Mouse (Mus musculus): ENCODE data around the gene Uhmk1. TPM values are rescaled to one million over a fixed set of nuclear protein-coding genes. Genes with fewer than 3 reads are reported as not detected.

Uhmk1 gene
- polyA plus RNA-seq, 1 experiment = 16.0 TPM

GRCm38 (mm10) chr1:170215590-170215989 lies 393 bp upstream of the Uhmk1 start:
- H3K4me3 ChIP-seq (replicated peaks; ENCODE audit: control insufficient read depth, low read depth, low read length) = peak overlapping the region; percentile 84
- 75% methylated on average over 3 of the region's 3 CpGs for WGBS
- TF ChIP-seq CTCF (IDR thresholded peaks at IDR 0.05; ENCODE audit: control insufficient read depth, insufficient read depth, low read length) (no peak), POLR2A (IDR thresholded peaks at IDR 0.05; ENCODE audit: borderline replicate concordance, control insufficient read depth, low read depth, low read length) (no peak)
- no peak overlapping the region for H3K27ac ChIP-seq (ENCODE audit: control insufficient read depth, insufficient read depth, low read depth, low read length, poor library complexity)
- H3K4me1 ChIP-seq (ENCODE audit: control insufficient read depth, insufficient read depth, low read length) = no peaks in the 10 kb centered on the region; the same call in 1 of the 2 replicates

- Histone ChIP-seq H3K4me3 (replicated peaks; ENCODE audit: control insufficient read depth, low read depth, low read length) (peak overlapping the region; percentile 84), H3K4me1 (ENCODE audit: control insufficient read depth, insufficient read depth, low read length) (no peaks in the 10 kb centered on the region; the same call in 1 of the 2 replicates), H3K27ac (ENCODE audit: control insufficient read depth, insufficient read depth, low read depth, low read length, poor library complexity) (no peak overlapping the region)
- TF ChIP-seq CTCF (IDR thresholded peaks at IDR 0.05; ENCODE audit: control insufficient read depth, insufficient read depth, low read length) (no peak), POLR2A (IDR thresholded peaks at IDR 0.05; ENCODE audit: borderline replicate concordance, control insufficient read depth, low read depth, low read length) (no peak)
- 17% methylated on average over 7 of the region's 7 CpGs for WGBS
These were observed 827 bp downstream of the Uhmk1 start for GRCm38 (mm10) chr1:170214383-170214756.

DNA sequence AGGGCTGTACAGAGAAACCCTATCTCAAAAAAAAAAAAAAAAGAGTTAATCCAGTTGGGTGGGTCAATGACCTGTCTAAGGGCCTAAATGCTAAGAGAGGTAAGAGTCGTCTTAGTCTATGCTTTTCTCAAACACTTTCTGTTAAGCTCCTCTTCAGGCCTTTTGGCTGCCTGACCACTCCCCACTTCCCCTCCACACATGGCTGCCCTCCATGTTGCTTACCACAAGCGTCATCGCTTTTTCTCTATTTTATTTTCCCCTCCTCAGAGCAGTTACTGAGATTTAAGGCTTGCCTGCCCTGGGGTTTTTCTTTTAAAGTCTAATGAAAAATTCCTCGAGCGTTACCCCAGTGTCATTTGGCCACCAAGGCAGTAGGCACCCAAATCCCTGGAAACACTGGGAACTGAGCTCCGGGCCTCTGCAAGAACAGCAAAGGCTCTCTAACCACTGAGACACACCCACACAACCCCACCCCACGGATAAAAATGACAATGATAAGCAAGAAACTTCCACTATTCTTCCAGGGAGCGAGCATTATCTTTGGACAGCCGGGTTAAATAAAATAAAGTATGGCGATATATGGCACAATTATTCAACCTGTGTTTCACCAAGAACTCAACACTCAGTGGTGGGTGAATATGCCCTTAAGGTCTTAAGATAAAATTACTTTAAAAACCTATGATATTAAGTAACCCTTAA lies 1.9 kb downstream of the Uhmk1 start:
- TF ChIP-seq CTCF (IDR thresholded peaks at IDR 0.05; ENCODE audit: control insufficient read depth, insufficient read depth, low read length) = no peak
- H3K4me1 ChIP-seq (ENCODE audit: control insufficient read depth, insufficient read depth, low read length) = no peaks in the 10 kb centered on the region; the same call in 1 of the 2 replicates
- H3K27ac ChIP-seq (ENCODE audit: control insufficient read depth, insufficient read depth, low read depth, low read length, poor library complexity) = no peak overlapping the region
- 61% methylated on average over 10 of the region's 10 CpGs for WGBS
- no peak overlapping the region for H3K4me3 ChIP-seq (replicated peaks; ENCODE audit: control insufficient read depth, low read depth, low read length)

DNA sequence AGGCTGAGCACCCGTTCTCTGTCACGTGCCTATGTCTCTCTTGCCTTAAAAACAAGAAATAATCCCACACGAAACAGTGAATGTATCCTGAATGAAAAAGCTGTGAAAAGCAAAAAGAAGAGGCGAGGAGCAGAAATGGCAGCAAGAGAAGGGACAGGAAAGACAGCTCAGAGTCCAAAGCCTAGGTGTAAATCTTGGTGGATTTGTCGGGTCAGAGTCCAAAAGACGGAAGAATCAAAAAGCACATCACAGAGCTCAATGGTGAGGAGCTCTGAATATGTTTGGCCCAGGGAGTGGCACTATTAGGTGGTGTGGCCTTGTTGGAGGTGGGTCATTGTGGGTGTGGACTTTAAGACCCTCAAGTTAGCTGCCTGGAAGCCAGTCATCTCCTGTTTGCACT lies 8.8 kb downstream of the Uhmk1 start:
- TF ChIP-seq CTCF (IDR thresholded peaks at IDR 0.05; ENCODE audit: control insufficient read depth, insufficient read depth, low read length) (no peak), POLR2A (IDR thresholded peaks at IDR 0.05; ENCODE audit: borderline replicate concordance, control insufficient read depth, low read depth, low read length) (no peak)
- Histone ChIP-seq H3K4me3 (replicated peaks; ENCODE audit: control insufficient read depth, low read depth, low read length) (no peak overlapping the region), H3K27ac (ENCODE audit: control insufficient read depth, insufficient read depth, low read depth, low read length, poor library complexity) (no peak overlapping the region), H3K4me1 (ENCODE audit: control insufficient read depth, insufficient read depth, low read length) (no peaks in the 10 kb centered on the region)
- WGBS = 92% methylated on average over 6 of the region's 6 CpGs

- no peaks in the 10 kb centered on the region for H3K4me1 ChIP-seq (ENCODE audit: control insufficient read depth, insufficient read depth, low read length)
- no peak overlapping the region for H3K27ac ChIP-seq (ENCODE audit: control insufficient read depth, insufficient read depth, low read depth, low read length, poor library complexity)
- H3K4me3 ChIP-seq (replicated peaks; ENCODE audit: control insufficient read depth, low read depth, low read length) = no peak overlapping the region
- TF ChIP-seq POLR2A (IDR thresholded peaks at IDR 0.05; ENCODE audit: borderline replicate concordance, control insufficient read depth, low read depth, low read length) (no peak), CTCF (IDR thresholded peaks at IDR 0.05; ENCODE audit: control insufficient read depth, insufficient read depth, low read length) (no peak)
- WGBS = 80% methylated on average over 3 of the region's 3 CpGs
These were observed 14.8 kb downstream of the Uhmk1 start for GRCm38 (mm10) chr1:170200379-170200778.

DNA sequence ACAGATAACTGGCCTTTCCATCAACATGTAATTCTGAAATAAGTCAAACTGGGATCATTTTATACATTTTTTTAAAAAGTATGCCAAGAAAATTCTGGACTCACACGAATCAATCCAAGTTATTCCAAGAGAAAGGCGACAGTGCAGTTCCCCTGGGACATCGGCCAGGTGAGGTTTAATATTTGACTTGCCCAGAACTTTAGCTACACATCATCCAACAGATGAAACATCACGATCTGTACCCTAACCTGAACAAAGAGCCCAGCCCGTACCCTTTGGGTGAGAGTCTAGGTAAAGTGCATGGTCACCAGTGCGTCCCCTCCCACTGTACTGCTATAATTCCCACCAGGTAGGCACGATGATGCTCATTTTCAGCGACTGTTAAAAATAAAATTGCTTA lies 19.0 kb downstream of the Uhmk1 start:
- no peak for TF ChIP-seq POLR2A (IDR thresholded peaks at IDR 0.05; ENCODE audit: borderline replicate concordance, control insufficient read depth, low read depth, low read length)
- no peak for TF ChIP-seq CTCF (IDR thresholded peaks at IDR 0.05; ENCODE audit: control insufficient read depth, insufficient read depth, low read length)
- no peak overlapping the region for H3K27ac ChIP-seq (ENCODE audit: control insufficient read depth, insufficient read depth, low read depth, low read length, poor library complexity)
- no peak overlapping the region for H3K4me3 ChIP-seq (replicated peaks; ENCODE audit: control insufficient read depth, low read depth, low read length)
- 91% methylated on average over 8 of the region's 8 CpGs for WGBS
- H3K4me1 ChIP-seq (ENCODE audit: control insufficient read depth, insufficient read depth, low read length) = no peaks in the 10 kb centered on the region

DNA sequence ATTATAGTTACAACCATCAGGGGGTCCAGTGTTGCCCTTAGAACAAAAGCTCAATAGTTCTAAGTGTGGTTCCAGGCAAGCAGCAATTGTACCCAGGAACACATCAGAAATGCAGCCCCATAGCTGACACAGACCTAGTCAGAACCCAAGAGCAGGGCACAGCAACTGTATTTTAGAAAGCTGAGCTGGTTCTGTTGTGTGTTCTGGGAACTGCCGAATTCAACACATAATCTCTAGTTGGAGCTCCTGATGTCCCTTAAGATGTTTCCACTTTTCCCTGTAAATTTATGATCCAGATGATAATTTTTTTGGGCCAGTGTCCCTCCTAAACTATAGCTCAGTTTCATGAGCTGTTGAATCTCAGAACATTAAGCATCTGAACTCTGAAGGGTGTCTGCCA lies 23.3 kb downstream of the Uhmk1 start:
- 93% methylated on average over 1 of the region's 1 CpGs for WGBS
- Histone ChIP-seq H3K4me3 (replicated peaks; ENCODE audit: control insufficient read depth, low read depth, low read length) (no peak overlapping the region), H3K4me1 (ENCODE audit: control insufficient read depth, insufficient read depth, low read length) (no peaks in the 10 kb centered on the region), H3K27ac (ENCODE audit: control insufficient read depth, insufficient read depth, low read depth, low read length, poor library complexity) (no peak overlapping the region)
- no peak for TF ChIP-seq POLR2A (IDR thresholded peaks at IDR 0.05; ENCODE audit: borderline replicate concordance, control insufficient read depth, low read depth, low read length)

DNA sequence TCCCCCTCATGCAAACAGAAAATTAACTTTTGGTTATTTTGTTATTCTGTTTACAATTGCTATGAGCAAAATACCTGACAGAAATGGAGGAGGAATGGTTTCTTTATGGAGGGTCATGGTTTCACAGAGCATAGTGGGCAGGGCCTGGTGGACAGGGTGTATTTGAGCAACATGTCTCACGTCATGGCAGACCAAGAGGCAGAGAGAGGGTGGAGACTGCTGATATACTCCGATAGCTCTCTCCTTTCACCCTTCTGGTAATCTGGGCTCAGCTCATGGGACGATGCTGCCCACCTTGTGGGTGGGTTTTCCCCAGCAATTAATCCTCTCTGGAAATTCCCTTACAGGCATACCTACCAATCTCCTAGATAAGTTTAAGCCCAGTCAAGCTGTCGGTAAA lies 25.0 kb downstream of the Uhmk1 start:
- 77% methylated on average over 4 of the region's 4 CpGs for WGBS
- no peak for TF ChIP-seq POLR2A (IDR thresholded peaks at IDR 0.05; ENCODE audit: borderline replicate concordance, control insufficient read depth, low read depth, low read length)
- no peak for TF ChIP-seq CTCF (IDR thresholded peaks at IDR 0.05; ENCODE audit: control insufficient read depth, insufficient read depth, low read length)
- no peaks in the 10 kb centered on the region for H3K4me1 ChIP-seq (ENCODE audit: control insufficient read depth, insufficient read depth, low read length)
- no peak overlapping the region for H3K4me3 ChIP-seq (replicated peaks; ENCODE audit: control insufficient read depth, low read depth, low read length)
- H3K27ac ChIP-seq (ENCODE audit: control insufficient read depth, insufficient read depth, low read depth, low read length, poor library complexity) = no peak overlapping the region

- no peaks in the 10 kb centered on the region for H3K4me1 ChIP-seq (ENCODE audit: control insufficient read depth, insufficient read depth, low read length)
- H3K27ac ChIP-seq (ENCODE audit: control insufficient read depth, insufficient read depth, low read depth, low read length, poor library complexity) = no peak overlapping the region
- TF ChIP-seq POLR2A (IDR thresholded peaks at IDR 0.05; ENCODE audit: borderline replicate concordance, control insufficient read depth, low read depth, low read length) = no peak
- no peak for TF ChIP-seq CTCF (IDR thresholded peaks at IDR 0.05; ENCODE audit: control insufficient read depth, insufficient read depth, low read length)
- no peak overlapping the region for H3K4me3 ChIP-seq (replicated peaks; ENCODE audit: control insufficient read depth, low read depth, low read length)
- WGBS = 84% methylated on average over 11 of the region's 11 CpGs
These were observed 26.6 kb downstream of the Uhmk1 start for GRCm38 (mm10) chr1:170188601-170189000.

Measured in bone marrow, adult 2 months (tissue).